Mouse (Mus musculus) frontal cortex, postnatal 25 days (tissue): Measurements from ENCODE around the gene Tmtc2.

Experiments
- DNase-seq, 2 experiments: peaks; one replicate each; pipeline ENCODE4 v3.0.0; 2022; ENCODE audit warnings: low spot score in 2 of 2

Tmtc2 gene

DNA sequence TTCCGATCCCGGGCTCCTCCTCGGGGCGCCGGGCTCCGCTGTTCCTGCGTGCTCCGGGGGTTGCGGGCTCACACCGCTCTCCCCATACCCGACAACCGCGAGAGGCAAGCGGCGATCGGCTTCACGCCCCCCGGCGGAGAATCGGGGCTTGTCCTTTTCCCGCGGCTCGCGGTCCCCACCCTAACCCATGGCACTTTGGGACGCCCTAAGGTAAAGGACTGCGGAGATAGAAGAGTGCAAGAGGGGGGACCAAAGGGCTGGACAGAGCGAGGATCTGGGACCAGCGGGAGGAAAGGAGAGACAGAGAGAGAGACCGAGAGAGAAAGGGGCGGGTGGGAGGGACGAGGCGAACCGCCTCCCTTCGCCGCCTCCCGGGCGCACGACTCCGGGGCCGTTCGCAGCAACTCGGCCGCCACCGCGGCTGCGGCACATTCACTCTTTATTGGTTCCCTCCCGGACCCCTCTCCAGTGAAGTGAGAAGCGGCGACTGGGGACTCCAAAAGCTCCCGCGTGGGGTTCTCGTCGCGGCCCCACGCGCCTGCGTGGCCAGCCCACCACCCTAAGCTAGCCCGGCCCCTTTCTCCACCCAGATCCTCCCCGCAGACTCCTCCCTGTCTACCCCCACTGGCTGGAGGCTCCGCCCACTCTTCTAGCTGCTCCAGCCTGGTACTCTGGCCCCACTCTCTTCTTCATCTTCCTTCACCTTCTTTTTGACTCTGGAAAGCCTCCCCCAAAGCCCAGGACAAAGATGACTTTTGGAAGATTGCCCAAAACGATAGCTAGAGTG, at the start of gene Tmtc2:
Tmtc2 (minus strand) TSS at position 544 of the 787 bp plus-strand sequence.
- DNase-seq, result peak; percentile 67 to 75

DNA sequence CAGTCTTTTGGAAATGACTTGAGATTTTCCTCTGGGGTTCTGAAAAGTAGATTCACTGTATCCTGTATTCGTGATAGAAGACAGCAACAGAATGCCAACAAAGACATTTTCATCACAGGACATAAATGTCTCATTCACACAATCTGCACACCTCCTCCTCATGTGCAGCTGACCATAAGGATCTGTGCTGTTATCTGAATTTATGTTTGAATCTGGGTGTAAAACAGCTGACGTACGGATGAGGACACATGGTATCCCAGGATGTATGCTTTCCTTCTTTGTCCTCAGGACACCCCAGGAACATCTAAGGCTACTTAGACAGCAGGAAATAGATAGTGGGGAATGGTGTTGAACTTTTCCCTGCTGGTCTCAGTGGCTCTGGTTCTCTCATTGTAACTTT, 37.9 kb upstream of the Tmtc2 start:
- DNase-seq, result no peak

DNA sequence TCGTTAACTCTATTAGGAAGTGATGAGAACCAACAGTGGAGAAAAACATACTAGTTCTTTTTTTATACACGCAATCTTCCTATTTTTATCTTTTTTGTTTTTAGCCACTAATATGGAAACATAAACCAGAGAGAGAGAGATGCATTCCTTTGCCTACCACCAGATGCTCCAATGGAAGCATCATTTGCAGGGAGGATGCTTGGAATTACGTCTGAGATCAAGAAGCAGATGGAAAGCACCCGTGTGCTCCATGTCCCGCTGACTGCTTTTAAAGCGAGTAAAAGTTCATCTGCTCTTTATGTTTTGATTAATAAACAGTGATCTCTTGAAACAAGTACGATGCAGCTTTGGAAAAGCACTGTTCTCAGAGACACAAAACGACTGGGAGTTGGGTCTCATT, 24.6 kb upstream of the Tmtc2 start:
- no peak for DNase-seq

DNA sequence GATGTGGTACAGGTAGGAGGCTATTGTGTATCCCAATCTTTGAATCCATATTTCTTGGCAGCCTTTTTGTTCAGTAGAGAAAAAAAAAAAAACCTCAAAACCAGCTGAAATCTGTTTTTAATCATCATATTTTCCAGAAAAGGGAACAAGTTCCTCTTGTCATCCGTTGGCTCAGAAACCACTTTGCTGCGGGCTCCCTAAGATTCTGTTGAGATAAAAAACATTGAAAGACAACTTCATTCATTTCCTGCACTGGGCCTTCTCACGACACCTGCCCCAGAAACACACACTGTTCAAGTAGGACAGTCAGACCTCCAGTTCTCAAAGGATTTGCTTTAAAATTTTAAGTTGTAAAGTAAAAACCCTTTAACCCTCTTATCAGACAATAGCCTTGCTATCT, 23.0 kb upstream of the Tmtc2 start:
- DNase-seq, result no peak

DNA sequence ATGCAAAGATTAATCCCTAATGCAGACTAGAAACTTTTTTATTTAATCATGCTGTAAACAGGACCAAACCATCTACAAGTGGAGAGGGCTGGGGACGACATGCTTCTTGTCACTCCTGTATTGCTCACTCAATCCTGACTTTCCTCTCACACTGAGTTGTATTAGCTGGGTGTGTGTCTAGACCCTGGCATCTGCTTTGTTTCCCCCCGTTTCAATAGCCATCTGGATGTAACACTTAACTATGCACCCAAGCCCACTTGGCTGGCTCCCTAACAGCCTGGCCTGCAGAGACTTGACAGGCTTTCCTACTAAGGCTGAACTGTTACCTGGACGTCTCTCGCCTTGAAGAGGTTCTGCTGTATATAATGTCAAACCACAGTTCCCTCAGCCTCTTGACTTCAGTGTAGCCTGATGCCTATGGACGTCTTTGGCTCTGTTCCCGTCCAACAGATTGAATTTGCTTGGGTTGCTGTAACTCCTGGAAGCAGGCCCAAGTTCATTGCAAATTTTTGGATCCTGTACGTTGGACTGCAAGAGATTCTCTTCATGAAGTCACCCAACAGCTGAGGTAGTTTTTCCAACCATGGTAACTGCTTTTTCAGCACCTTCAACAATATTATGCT, 21.3 kb upstream of the Tmtc2 start:
- no peak for DNase-seq

DNA sequence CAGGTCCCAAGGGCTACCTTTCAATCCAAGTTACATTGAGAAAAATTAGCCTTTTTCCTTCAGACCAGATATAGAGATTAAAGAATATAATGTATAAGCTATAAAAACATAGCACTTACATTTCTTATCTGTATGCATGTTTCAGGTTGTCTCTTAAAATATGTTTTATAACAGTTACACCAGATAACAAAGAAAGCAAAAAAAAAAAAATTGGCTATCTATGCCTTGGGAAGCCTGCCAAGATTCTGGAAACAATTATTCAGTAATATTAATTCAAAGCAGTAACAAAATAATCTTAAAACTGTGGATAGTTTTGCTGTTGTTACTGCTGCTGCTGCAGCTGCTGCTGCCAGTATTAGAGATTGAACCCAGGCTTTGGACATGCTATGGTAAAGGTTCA, 13.9 kb upstream of the Tmtc2 start:
- no peak for DNase-seq

DNA sequence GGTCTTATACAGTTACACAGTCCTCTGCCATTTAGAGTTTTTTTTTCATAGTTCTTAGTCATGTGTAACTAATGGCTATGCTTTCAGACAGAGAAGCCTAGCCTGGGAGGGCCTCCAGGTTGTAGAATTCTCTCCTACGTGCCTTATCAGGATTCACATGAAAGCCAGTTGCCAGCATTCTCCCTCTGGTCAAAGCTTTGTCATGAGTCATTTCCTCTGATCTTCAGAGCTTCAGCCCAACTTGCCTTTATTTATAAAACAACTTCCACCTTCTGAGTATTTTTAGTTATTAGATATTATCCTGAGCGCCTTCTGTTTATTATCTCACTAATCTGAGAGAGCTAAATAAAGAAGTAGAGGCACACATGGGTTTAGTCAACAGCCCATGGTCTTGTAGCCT, 5.1 kb upstream of the Tmtc2 start:
- DNase-seq, result no peak

DNA sequence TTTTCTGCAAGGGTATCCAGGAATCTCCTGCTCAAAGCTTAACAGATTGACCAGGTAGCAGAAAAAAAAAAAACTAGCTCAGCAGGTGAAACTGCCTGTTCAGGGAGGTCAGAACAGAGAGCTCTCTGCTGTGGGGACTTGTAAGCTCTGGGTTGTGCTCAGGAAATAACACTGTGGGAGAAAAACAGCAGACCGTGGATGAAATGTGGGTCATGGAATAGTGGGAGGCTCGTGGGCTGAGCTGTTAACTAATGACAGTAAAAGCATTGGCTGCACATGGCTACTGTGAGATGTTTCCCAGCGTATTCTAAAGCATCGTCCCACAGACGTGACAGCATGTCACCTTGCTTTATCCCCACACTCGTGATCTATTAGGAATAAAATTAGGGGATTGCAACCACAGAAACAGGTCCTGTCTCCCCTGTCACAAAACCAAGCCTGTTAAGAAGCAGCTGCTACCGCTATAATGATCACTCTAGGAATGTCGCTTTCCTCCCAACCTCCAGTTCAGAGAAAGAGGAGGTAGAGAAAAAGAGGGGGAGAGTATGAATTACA, 4.1 kb upstream of the Tmtc2 start:
- DNase-seq, result no peak

DNA sequence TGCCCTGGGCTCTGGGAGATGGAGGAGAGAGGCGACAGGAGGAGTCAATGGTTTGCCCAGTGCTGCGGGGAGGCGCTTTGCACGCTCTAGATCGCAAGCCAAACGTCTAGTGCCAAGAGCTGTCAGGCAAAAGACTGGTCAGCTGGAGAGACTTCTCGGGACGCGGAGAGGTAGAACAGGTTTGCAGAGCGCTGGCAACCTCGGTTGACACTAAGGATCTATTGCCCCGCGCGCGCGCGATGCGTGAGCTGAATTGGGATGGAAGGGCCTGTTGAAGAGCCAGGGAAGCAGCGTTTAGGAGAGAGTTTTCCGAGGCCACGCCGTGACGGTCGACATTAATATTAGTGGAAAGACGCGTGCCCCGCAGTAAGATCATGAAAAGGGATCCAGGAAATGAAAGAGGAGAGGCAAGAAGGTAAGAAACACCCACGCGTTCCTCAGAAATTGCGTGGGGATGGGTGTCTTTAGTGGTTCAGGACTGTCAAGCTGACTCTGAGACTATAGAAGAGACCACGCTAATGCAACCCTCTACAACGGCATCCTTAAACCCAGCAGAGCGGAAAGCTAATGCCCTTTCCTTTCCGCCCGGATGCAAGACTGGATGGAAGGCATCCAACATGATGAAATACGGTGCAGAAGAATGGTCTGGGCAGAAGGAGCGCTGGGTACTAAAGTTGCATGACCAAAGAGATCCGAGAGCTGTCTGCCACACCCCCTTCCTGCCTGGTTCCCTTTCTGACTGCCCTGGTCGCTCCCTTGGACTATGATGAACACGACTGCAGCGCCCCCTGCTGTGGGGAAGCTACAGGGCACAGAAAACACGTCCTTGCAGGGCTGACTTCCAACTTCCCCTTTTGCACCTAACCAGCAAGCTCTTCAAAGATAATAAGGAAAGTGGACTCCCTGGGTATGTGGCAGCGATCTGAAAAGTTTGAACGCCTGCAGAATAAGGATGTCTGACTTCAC, 727 bp upstream of the Tmtc2 start:
- peak; percentile 96 to 97 for DNase-seq

DNA sequence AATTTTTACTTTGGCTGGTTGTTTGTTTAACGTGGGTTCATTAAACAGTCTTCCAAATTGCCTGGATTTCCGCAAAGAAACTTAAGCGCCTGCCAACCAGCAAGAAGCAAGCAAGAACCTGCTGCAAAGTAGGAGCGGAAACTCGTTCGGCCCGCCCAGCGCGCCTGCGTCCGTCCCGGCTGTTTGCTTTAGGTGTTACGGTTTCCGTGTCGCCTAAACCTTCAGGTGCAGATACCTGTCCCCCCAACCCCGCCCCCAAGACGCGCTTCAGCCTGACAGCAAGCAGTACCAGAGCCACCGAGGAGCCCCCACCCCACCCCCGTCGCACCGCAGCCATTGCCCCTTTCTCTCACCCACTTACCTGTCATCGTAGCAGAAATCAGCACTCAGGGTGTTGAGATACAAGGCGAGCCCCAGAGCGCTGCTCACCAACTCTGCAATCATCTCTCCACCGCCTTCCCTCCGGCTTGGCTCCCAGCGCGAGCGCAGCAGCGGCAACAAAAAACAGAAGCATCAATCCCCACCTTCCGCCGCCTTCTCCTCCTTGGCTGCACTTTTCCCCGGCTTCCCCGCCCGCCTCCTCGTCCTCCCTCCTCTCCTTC, 844 bp downstream of the Tmtc2 start:
- peak in 1 of 2 experiments; percentile 44 for DNase-seq

DNA sequence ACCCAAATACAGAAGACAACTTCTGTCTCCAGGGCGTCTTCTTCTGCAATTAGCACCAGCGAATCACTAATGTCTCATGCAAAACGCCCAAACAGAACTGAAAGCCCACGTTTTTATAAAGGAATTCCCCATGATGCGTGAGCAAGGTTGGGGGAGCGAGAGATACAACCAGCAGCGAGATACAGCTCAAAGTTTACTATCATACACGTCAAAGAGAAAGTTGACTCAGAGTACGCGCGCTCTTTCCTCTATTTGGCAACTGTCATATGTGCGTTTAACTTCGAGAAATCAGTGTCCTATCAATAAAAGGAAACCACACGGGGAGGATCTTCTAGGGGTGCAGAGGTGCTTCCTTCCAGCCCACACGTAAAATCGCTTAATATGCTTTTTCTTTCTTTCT, 1.4 kb downstream of the Tmtc2 start:
- no peak for DNase-seq

DNA sequence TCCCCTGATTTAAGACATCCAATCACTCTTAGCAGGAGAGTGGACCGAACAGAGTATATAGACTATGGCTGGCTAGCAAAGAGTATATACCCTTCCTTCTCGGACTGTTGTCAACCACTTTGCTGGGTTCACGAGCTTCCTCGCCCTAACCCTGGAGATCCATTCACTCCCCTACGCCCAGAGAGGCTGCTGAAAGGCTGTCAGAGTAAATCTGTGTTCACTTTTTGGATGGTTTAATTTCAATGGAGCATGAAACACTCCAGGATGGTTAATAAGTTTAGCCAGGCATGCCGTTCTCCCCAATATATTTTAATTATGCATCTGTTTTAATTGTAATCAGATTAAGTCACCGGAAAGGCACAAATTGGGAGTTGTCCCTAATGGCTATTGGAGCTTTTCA, 1.9 kb downstream of the Tmtc2 start:
- no peak for DNase-seq

DNA sequence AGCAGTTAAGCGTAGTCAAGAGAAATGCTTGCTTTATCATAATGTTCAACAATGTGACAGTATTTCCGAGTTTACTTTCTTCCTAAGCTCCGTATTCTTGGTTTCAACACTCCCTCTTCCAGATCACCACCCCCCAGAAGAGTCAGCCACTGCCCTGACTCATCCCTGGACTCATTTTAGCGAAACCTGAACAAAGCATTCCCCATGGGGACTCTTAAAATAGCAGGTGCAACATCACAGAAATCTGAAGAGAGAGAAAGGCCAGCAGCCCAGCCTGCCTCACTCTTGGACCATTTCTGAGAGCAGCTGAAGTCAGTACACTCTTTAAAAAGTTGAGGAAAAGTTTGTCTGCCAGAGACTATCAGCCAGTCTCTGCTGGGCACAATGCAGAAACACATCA, 2.4 kb downstream of the Tmtc2 start:
- no peak for DNase-seq

DNA sequence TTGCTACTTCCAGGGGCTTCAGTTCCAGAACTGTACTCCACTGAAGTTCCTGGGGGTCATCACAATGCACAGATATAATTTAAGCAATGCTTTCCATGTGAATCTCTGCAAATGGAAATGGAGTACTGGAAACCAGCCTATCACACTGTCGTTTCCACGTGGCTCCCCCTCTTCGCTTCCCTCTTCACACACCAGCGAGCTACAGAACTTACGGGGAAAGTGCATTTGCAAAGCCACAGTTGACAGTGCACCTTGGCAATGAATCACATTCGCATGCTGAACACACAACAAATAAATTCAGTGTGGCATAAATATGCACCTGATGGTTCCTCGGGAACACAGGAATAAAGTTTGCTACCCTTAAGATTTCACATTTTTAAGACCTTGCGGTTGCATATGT, 3.2 kb downstream of the Tmtc2 start:
- no peak for DNase-seq

DNA sequence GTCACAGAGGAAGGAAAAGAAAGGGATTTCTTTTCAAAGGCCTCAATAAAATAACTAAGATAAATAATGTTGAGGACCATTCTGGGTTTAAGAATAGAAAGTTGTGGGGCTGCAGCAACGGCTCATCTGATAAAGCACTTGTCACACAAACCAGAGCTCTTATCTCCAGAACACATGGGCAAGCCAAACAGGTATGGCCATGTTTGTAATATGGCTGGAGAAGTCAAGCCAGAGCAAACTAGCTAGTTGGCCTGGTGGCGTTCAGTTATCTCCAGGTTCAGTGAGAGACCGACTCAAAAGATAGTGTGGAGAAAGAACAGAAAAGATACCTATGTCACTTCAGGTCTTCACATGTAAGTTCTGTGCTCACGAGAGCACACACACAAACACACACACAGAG, 4.7 kb downstream of the Tmtc2 start:
- DNase-seq, result no peak

DNA sequence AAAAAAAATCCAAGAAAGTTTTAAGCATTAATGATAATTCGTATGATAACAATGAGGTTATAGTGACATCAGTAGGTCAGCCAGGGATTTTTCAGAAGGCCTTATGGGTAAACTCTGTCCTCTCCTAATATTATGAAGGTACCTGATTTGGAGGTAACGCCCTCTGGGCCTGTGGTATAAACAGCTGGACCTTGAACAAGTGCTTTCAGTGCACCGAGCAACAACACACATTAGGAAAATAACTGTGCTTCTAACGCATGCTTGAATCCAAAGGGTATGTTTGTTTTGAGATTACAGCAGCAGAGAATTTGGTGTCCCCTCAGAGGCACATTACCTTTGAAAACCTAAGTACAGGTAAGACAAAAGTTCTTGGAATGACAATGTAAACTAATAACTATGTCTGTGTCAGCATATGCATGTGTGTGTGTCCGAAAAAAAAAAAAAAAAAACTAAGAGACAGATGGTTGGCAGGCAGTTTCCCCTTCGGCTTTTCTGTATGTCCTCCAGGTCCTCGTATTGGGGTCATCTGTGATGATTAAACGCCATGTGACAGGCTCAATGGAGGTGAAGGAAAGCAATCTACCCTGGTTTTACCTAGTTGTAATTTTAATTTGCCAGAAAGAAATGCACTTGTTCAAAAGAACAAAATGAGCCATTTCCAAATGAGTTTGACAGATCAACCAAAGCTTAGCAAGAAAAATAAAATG, 6.3 kb downstream of the Tmtc2 start:
- DNase-seq, result no peak

DNA sequence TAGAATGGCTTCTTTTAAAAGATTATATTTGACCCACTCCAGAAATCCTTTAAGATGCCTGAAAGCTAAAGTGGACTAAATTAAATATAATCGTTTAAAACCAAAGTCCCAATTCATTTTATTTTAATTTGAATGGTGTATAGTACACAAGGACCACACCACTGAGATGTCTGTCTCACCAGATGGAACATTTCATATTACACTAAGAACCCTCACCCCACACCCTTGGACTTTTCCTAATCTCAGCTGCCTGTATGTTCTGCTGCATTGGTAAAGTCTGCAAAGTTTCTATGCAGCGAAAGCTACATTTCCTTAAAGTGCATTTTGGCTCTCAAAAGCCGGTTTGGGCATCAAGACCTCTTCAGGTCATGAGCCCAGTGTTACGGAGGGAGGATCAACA, 12.7 kb downstream of the Tmtc2 start:
- DNase-seq, result no peak

DNA sequence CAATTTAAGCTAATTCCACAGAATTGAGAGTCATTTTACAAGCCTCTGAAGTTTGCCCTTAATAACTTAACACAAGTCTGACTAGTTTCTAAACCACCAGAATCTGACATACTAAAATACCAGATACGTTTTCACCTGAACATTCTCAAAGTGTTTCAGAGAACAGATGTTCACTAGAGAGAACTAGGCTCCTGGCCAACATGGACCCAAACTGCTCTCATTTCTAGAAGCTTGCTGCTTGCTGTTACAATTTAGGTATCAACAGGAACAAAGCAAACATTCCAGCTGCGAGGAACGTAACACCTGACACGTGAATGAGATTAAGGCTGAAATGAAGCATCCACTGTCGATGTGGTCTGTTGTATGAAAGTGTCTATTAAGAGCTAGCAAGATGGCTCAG, 16.7 kb downstream of the Tmtc2 start:
- DNase-seq, result no peak

DNA sequence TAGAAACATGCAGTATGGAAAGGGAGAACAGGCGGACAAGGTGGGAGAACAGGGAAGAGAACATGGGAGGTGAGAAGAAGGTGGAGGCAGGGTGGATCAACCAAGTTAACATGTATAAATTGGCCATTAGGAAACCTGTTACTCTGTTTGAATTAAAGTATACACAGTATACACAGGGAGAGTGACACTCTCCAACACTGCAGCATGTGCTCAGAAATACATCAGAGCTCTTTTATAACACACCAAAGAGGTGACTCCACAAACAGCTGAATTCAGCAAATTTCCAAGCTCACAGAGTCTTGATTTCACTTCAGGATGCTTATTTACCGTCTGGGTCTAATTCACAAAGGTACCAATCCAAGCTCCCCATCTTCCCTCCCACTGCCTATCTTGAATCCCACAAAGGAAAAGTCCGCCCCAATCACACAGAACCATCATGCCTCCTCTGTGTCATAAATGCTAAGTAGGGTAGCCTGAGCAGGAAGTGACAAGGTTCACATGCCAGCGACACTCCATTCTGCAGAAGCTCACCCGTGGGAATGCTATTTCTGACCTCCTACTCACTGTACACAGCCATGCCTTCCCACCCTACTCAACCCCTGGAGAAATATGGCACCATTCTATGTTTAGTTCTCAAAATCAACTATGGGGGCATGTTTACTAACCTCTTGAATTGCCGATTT, 17.2 kb downstream of the Tmtc2 start:
- DNase-seq, result no peak

DNA sequence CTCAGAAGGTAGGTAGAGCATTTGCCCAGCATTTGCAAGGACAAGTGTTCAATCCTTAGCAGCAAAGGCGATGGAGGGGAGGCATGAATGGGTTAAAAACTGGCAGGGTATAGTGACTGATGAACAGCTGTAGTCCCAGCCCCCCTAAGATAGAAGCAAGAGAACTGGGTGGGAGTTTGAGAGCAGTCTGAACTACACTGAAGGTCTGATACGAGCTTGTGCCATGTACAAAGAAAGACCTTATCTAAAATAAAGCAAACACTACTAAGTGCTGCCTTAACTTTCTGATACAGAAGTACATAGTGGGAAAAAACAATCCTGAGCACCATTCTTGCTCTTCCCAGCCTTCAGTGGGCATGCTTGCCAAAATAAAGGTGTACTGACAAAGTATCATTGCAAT, 20.1 kb downstream of the Tmtc2 start:
- no peak for DNase-seq

DNA sequence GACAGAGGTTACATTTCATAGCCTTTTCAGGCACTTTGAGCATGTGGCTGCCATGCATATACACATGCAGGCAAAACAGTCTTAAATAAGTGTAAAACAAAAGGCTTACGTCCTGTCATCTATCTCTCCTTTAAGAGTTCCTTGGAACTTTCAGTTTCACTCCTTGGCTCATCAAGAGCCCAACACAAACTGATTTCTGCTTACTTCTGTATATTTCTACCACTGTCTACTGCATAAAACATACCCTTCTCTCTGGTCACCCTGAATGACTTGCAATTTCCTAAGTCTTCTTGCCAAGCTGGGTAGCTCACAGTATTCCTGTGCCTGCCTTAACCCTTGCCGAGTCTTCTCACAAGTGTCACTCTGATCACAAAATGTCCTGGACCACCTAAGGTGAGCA, 26.2 kb downstream of the Tmtc2 start:
- no peak for DNase-seq
